Mouse (Mus musculus): ENCODE measurements at regions not wholly inside any gene's neighbourhood (a gene's known extent, or its start where the extent isn't known, plus 50 kb on each side); places are given as distances from the start of the nearest gene placed in this dataset.
"Not testable (repeated sequence)": the region's sequence is repeated elsewhere in the genome, so short reads cannot be mapped to it uniquely, and the experiment has no call there.

DNA sequence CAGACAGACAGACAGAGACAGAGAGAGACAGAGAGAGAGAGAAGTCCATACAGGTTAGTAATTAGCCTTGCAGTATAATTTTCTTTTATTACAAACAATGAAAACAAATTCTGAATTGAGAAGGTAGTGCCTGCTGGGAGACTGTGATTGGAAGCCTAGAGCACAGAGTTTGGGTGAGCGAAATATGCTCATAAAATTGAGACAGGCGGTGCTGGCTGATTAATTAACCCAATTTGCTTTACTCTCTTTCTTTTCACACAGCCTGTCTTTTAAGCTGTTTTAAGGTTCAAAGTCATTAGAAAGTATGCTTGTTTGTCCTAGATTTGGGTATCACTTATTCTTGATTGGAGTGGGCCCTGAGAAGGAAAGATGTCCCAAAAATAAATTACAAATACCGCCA is 816.1 kb downstream of the Car8 start:
- DNase-seq = no peak

DNA sequence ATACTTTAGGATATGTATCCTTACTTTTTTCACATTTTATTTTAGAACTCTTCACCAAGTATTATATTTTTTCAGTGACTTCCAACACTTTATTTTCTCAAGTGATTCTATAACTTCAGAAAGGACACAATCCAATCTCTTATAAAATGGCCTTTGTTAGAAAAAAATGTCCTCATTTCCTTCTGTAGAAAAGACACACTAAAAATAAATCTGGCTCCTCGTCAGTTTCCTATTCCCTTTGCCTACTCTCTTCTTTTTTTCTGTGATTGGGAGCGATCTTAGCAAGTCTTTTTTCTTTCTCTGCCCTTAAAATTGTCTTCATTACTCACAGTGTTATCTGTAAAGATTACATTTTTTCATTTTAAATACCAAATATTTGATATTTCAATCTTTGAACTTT is 824.5 kb downstream of the Car8 start:
- no peak for DNase-seq

DNA sequence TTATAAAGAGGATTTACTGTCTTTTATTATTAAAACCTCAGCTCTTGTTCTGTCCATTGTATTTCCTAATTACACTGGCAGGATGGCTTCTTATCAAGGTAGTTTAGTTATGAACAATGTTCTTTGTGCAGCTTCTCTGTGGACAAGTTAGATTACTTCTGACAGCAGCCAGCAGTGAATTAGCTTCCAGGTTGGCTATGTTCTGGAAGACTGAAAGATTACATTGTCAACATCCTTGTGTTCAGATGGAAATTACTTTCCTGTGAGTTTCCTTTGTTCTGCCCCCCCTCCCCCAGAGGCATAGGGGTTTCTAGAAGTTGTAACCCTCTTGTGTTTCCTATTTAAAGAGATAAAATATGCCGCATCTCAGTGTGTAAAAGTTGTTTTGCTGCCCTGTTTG is 846.1 kb downstream of the Car8 start:
- DNase-seq = no peak

DNA sequence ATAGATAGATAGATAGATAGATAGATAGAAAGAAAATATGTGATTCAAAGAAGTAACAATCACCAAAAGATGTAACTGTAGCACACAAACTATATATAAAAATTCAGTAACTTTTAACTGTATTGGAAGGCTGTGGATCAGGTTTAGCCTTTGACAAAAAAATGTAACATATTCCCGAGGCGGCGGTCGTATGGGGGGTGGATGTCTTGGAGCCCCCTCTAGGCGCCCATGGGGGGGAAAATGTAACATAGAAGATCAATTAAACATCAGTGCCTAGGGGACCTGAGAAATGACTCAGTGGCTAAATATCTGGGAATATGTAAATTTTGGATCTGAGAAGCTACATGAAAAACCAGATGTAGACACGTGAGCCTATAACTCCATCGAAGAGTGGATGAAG is 847.2 kb downstream of the Car8 start:
- peak; percentile 48 for DNase-seq

DNA sequence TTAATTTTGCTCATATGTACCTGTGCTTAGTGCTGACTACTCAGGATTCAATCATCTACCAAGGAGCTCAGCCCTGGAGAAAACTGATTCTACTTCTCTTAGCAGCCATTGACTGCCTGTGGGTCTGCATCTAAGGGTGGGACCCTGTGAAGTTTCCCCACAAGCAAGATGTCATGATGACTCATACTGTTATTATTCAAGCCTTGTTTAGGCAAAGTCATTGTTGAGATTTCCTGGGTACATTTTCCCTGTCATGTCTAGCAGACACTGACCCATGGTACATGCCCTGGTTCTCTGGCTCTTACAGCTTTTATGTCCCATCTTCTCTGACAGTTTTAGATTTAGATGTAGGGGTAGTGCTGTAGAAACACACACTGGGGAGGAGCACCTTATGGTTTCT is 853.8 kb downstream of the Car8 start:
- no peak for DNase-seq

DNA sequence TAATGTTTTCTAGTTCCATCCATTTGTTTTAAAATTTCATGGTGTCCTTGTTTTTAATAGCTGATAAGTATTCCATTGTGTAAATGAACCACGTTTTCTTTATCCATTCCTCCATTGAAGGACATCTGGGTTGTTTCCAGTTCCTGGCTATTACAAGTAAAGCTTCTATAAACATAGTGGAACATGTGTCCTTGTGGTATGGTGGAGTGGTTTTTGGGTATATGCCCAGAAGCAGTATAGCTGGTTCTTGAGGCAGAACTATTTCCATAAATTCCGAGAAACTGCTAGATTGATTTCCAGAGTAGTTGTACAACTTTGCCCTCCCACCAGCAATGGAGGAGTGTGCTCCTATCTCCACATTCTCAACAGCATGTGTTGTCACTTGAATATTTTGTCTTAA is 858.8 kb downstream of the Car8 start:
- no peak for DNase-seq

DNA sequence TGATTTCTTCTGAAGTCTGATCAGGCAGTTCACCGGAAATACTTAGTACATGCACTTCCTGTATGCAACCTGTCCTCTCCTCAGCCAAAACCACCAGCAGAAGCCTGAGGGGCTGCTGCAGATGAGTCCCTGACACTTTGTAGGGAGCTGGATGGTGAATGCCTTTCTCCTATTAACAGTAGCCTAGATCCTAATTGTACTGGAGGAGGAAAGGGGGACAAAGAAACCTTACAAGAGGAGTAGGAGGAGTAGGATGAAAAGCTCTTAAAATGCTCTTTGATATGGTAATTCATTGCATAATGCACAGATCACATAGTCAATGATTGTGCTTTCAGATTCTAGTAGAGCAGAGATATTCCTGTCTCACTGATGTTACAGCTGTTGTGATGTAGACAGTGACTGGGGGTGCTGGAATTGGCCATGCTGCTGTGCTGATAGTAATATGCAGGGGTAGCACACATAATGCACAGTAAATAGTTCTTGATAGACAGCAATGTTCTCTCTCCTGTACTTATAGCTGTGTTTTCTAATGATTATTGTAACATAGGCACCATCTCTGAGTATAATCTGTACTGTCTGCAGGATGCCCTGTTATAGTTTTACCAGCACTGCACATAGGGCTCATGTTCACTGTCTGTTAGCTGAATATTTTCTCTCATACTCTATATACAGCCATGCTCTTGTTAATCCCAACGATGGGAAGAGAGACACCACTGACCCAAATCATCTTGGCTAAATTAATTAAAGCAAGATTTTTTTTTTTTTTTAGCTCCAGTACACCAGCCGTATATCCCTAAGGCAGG is 874.4 kb downstream of the Car8 start:
- no peak for DNase-seq

DNA sequence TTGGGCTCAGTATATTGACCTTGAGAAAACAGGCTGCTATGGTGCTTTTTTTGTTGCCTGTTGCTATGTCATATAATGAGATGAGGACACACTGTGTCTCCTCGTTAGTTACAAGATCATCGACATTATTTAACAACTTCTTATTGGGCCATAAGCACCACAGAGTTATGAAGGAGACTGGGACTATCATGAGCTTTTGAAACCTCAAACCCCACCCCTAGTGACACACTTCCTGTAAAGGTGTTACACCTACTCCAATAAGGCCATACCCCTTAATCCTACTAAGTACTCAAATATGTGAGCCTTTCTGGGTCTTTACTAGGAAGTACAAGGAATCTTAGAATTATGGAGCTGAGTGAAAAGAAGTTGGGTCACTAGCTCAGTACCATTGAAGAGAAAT is 875.3 kb downstream of the Car8 start:
- DNase-seq = no peak

DNA sequence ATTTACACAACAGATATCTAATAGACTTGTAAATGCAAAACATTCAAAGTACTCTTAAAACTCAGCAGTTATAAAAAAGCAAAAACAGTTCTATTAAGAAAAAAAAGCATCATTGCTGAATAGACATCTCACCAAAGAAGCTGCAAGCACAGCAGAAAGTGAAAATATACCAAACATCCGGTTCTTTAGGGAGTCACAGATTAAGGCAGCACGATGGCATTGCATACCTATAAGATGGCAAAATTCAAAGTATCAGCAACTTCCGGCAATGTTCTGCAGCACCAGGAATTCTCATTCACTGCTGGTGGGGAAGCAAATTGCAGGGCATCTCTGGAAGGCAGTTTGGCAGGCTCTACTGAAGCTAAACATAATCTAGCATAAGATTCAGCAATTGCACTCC is 882.6 kb downstream of the Car8 start:
- DNase-seq = no peak

DNA sequence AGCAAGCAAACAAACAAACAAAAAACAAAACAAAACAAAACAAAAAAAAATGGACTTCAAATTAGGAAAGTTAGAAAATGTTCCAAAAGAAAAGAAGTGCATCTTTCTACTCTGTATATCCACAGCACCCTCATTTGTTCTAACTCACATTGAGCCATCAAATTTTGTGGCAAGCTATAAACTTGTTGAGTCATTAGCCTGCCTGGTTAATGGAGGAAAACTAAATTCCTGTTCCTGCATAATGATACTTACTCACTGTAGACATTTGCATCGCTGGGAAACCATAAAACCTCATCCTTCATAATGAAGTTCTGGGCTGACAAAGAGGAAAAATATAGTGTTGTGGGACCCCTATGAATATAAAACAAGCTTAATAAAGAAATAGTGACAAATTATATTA is 891.5 kb downstream of the Car8 start:
- DNase-seq = no peak

DNA sequence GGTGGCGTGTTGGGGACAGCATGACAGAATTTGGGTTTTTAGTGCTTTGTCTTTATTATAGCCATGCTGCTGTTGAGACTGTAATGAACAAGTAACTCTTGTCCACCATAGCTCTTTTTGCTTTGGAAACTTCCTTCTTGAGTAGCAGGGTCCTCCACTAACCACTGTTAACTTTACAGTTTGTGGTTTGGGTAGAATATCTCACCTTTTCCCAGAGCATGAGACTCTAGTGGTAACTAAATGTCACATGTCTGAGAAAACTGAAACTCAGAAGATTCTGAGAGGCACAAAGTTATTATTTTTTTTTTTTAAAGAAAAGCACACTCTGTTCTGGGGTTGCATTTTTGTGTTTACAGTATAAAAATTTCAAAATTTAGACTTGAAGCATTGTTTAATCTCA is 897.7 kb downstream of the Car8 start:
- no peak for DNase-seq

DNA sequence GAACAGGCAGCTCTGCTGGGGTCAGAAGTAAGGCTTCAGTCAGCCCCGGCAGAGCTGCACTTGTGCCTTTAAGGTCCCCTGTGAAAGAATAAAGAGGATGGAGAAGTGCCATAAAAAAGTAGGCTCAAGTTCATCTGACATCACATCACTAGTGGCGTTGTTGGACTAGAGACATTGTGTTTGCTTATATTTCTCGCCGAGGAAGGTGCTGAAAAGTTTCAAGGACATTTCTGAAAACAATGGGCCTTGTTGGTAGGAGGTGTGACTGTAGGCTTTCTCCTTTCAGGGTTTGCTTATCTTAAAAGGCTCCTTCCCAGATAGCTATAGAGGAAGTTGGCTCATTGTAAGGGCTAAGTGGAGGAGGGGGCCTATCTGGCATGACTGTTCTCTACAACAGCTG is 924.6 kb downstream of the Car8 start:
- DNase-seq = no peak

DNA sequence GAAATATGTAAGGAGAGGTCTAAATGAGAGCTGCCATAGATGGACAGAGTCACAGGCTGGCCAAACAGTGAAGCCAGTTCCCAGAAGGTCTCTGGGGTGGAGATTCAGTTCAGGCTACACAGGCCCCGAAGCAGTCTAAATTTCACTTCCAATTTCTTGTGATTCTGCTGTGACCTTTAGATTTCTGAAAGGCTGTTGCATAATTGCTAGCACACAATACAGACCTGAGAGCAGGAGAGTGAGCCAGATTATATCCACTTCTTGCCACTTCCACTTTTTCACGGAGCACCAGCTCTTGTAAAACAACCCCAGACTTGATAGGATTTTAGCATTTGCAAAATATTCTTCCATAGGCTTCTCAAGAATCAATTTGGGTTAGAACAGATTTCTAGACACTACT is 925.6 kb downstream of the Car8 start:
- no peak for DNase-seq

DNA sequence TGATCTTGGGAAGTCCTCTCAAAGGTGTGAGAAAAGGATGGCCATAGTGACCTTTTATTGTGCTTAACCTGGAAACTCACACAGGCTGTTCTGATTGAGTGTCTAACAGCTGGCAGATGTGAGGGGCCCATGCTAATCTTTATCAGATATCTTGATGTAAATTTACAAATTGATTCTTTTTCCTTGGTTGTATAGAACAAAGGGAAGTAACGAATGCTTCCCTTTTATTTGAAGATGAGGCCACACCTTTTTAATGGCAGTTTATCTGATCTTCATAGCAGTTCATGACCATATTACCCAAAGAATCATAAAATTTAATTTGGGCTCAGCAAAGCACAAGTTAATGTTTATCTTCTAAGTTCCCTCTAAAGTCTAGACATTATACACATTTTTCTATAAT is 926.7 kb downstream of the Car8 start:
- no peak for DNase-seq

DNA sequence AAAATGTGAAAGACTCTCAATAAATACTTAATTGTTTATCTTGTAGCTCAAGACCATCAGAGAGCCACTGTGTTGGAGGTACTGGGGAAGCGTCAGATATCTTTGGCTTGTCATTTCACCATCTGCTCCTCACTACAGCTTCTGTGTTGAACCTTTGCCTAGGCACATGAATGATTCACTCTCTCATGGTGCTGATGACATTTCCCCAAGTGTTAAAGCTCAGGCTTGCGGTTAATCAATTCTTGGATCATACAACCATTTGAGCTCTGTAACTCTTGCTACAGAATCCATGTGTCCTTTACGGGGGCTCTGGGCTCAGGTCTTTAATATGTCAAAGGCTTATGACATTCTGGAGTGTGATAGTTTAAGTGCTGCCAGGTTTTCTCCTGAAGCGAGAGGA is 969.8 kb downstream of the Car8 start:
- no peak for DNase-seq

DNA sequence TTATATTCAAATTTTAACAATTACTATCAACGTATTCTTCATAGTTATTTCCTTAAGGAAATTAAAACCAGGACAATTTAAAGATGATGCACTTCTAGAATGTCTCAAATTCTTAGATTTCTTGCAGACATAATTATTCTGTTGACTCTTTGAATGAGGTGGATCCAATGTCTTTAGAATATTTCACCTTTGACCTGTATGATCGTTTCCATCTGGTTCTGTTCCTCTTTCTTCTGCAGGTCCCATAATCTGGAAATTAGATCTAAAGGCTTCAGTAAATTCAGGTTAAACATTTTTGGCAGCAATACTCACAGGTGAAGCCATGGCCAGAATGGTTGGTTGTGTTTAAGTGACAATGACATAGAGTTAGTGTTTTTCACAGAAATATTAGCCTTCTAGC is 982.4 kb downstream of the Car8 start:
- DNase-seq = no peak

DNA sequence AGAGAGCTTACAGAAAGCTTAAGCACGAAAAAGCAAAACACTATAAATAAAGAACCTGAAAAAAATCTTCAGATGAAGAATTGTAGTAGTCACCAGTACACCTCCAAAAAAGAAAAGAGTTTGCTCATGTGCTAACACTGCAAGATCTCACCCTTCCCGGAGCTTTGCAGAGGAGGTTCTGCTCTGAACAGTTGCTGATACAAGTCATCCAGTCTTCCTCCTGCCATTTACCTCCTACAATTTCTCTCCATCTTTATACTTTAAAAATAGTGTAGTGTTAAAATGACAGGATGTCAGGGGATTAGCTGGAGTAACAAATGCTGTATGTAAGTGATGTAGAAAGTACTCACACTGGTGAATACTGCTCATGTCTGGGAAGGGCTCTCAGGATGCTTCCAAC is 985.2 kb downstream of the Car8 start:
- no peak for DNase-seq

DNA sequence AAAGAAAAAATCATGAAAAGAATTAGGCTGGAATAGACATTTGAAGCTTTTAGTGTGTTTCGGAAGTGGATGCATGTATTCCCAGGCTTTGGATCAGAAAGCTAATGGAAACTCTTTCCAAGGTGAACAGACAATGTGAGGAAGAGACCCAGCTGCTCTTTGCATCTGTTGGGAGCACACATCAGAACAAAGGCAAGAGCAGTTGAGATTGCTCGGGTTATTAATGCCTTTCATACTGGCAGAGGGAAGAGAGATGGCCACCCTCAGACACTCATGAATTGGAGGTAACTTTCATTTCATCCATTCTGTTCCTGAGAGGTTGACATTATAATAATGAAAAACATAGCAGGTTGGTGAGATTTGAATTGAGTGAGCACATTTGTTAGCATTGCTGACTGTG is 987.2 kb downstream of the Car8 start:
- no peak for DNase-seq

DNA sequence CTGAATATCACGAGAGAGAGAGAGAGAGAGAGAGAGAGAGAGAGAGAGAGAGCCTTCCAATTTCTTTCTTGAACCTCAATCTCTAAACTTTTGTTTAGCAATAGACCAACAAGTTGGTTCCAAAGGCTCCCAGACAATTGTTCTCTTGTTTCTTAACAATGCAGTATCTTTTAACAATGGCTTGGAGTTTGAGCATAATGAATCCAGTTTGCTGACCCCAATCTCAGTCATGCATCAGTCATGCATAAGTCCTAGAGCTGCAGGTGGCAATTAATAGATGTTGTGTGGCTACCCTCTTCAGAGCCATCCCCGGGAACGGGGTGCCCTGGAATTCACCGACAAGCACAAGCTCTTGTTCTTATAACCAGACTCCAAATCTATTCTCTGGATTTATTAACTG is 991.0 kb downstream of the Car8 start:
- no peak for DNase-seq

DNA sequence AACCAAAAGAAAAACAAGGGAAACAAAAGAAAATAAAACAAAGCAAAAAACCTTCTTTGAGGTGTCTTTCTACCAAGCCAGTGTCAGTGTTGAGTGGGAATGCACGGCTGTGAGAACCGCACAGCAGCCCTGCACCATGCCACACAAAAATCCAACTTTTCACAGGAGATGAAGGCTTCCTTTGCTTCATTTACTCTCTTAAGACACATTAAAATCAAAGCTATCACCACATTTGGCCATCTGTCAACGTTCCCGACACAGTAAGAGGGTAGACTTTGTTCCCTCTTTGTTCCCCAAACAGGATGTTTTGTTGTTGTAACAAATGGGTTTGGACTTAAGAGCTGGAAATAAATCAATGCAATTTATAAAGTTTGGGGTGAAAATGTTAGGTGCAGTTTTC is 991.6 kb downstream of the Car8 start:
- DNase-seq = no peak

DNA sequence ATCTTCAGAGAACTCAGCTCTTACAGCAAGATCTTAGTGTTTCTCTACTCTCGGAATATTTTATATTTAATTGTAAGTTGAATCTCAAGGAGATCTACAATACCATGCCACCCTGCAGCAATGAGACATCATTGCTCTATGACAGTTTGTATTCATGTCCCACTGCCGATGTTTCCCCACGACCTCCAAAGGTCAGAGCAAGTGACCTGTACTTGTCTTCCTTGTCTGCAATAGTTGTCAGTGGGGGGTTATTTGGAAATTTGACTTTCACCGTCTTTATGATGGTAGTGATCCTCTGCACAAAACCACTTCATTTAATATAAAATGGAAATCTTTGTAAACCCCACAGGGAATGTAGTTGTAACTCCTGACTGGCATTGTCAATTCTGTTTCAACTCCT is 992.0 kb downstream of the Car8 start:
- no peak for DNase-seq

DNA sequence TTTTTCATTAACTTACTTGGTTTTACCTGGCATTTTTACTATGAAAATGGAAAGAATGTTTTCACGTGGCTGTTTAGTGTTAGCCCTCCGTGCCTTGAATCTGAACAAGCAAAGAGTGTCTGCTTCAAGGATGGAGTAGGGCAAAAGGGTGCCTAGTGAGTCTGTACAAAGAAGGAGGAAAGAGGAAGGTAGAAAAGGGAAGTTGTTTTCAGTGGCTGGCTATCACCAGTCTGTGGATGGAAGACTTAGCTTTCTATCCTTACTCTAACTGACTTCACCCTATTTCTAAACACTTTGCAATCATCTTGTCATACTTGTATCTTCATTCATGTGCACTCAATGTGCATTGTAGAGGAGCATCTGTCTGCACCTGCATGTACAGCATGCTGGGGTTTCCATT is 993.2 kb downstream of the Car8 start:
- DNase-seq = no peak

DNA sequence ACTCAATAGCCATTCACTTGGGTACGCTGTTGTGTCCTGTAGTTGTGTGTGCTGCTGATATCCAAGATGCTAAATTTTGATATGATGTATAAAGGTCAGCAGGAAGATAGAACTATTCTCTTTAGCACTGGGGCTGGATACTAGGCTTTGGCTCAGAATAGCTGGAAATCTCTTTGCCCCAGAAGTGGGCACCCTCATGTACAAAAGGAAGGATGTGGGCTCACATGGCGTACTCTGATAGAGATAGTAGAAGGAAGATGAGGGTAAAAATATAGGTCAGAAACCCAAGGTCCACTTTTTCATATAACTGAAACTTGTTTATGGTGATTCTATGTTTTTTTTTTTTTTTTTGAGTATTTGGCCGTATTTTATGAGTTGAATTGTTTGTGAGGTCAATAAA is 1001.0 kb downstream of the Car8 start:
- DNase-seq = no peak

DNA sequence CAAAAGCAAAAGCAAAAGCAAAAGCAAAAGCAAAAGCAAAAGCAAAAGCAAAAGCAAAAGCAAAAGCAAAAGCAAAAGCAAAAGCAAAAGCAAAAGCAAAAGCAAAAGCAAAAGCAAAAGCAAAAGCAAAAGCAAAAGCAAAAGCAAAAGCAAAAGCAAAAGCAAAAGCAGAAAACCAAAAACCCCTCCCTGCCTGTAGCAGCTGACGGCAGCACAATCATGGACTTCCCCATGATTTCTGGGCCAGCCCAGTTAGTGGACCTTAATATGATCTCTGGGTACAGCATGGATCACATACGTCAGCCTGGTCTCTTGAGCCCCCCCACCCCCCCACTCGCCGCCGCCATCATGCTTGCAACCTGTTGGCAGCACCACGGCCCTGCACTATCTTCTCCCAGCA is 1004.3 kb downstream of the Car8 start:
- DNase-seq = not testable (repeated sequence)

DNA sequence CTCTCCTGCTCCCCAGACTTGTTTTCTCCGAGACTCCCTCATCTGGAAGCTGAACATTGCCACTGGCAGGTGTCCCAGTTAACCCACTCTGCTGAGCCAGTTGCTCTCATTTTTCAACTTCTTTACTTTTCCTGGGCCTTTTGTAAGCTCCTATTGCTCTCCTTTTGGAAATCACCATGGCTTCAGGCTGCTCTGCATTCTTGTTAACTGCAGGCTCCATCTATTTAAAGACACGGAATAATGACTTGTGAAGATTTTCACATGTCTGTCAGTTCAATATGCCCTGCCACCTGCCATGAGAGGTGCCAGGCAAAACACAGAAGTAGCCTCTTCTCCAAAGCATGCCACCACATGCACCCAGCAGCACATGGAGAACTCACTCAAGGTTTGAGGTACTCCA is 1009.9 kb downstream of the Car8 start:
- no peak for DNase-seq
